Mouse (Mus musculus): ENCODE results near the gene Brms1l.

DNA sequence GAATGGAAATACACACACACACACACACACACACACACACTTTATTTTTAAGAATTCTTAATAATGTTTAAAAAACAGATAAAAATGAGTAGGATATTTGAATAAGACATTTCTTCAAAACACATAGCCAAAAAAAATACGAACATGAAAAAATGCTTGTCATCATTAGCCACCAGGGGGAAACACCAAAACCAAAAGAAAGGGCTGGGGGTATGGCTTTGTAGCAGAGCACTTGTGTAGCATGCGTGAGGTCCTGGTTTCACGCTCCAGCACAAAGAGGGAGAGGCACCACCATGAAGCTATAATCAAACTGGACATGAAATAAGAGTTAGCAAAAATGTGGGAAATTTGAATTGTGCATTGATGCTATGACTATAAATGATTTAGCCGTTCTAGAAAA, 35.0 kb upstream of the Brms1l start:
- TF ChIP-seq CTCF (IDR thresholded peaks at IDR 0.05; ENCODE audit: extremely low read depth, insufficient read depth, low read length): no peak
- TF ChIP-seq POLR2A (IDR thresholded peaks at IDR 0.05; ENCODE audit: extremely low read depth, insufficient read depth, low read length): no peak

All from cortical plate, adult 2 months (tissue).